Mouse (Mus musculus): ENCODE measurements at regions not wholly inside any gene's neighbourhood (a gene's known extent, or its start where the extent isn't known, plus 50 kb on each side); places are given as distances from the start of the nearest gene placed in this dataset.

DNA sequence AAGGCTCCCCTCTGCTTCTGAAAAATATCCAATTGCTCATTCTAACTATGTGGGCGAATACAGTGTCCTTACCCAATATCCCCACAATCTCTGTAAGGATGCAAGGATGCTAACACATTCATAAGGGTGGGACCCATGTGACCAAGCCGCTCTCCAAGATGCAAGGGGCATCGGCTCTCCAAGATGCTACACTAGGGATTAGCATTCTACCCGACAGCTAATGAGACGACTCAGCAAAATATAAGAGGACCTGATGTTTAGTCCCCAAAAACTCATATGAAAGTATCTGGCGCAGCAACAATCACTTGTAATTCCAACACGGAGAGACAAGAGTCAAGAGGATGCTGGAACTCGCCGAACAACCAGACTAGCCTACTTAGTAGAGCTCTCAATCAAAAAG lies 299.6 kb upstream of the Jmjd1c start:
- no peak for TF ChIP-seq CTCF (IDR thresholded peaks at IDR 0.05; ENCODE audit: extremely low read depth, insufficient read depth, insufficient read length, insufficient replicate concordance)
- TF ChIP-seq POLR2A (IDR thresholded peaks at IDR 0.05; ENCODE audit: low read depth, low read length): no peak
